Mouse (Mus musculus) skeletal muscle tissue, adult 2 months (tissue): ENCODE results near the gene Axin1.
"Not testable (repeated sequence)": the region's sequence is repeated elsewhere in the genome, so short reads cannot be mapped to it uniquely, and the experiment has no call there.

Source experiments
- DNase-seq: peaks from one replicate; pipeline ENCODE4 v3.0.0-alpha.2; 2012; ENCODE audit warnings: low read depth, low spot score

Gene Axin1

DNA sequence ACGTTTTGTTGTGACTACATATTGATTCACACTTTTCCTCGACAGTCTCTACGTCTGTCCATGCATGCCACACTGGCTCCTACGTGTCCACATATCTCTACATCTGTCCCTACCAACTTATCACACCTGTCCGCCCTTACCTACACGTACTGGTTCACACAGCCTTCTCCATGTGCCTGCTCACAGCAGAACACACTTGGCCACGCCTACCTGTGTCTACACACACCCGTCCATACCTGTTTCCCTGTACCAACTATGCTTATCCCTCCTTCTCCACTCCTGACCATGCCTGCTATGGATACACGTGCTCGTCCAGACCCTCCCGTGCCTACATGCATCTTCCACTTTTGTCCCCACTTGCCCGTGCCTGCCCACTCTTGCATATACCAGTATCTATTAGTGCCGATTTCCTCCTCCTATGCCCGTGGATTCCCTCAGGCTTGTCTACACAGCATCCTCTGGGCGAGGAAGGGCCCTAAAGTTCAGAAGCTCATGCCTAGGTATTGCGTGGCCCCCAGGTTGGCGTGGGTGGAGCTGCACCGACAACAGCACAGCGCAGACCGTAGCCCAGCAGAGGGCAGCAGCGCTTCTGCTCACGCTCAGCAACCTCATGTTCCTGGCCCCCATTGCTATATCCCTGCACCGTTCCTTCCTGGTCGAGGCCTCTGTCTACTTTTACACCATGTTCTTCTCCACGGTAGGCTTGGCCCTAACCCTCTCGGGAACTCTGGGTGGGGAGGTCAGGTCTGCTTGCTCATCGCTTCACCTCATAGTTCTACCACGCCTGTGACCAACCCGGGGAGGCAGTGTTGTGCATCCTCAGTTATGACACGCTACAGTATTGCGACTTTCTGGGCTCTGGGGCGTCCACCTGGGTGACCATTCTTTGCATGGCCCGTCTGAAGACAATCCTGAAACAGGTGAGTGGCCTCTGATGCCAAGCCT lies 18.4 kb upstream of the Axin1 start:
- no peak for DNase-seq

DNA sequence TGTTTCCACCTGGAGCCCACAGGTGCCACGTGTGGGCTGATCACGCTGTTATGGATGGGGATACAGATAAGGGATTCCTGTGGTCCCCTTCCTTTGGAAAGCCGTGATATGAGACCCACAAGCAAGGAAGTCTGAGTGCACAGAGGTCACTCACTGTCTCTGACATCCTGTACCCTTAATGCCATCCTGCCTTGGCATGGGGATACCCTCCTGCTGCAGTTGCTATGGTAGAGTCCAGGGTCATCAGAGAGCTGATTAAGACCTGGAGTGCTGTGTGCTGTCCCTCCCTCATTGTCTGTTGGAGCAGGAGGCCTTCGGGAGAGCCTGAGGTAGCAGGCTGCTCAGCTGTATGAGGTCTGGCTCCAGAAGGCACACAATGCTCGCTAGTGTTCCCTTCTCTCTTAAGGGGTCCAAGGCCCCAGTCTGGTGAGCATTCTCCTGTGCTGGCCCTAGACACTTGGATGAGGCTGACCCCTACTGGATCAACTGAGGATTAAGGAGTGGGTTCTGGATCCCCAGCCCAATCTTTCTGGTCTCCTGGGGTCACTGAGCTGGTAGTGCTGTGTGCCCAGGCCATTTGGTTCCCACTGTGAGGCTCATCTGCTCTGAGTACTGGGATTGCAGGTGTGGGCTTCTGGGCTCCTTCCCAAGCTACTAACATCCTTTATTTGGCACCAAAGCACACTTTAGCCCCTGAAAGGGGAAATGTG lies 15.9 kb upstream of the Axin1 start:
- no peak for DNase-seq

DNA sequence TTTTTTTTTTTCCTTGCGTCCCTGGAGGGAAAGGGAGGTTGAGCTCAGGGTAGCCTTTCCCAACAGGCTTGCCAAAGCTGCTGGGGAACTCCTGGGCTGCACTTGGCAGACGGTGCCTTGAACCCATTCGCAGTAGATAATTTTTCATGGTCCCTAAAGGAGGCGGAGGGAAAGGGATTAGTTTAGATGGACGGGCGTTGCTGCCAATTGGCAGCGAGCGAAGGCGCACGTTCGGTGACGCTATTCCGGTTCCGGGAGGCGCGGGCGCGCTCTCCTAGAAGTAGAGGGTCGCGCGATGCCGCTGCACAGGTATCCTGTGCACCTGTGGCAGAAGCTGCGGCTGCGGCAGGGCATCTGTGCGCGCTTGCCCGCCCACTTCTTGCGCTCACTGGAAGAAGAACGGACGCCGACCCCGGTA lies 15.2 kb upstream of the Axin1 start, which contains the start of gene Mrpl28:
TSS of gene Mrpl28 (plus strand) at position 234 of the 418 bp plus-strand sequence.
- peak; percentile 97 for DNase-seq

DNA sequence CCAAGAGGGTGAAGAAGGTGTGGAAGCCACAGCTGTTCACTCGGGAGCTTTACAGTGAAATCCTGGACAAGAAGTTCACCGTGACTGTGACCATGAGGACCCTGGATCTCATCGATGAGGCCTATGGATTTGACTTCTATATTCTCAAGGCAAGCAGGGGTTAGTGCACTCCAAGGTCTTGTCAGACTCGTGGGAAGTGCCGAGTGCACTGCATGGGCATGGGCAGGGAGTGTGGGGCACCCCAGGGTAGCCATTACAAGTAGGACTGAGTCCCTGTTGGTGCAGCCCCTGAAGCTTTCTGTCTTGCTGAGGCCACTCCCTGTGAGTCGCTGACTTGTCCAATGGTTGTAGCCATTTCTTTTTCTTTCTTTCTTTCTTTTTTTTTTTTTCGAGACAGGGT lies 13.9 kb upstream of the Axin1 start:
- DNase-seq, result no peak

DNA sequence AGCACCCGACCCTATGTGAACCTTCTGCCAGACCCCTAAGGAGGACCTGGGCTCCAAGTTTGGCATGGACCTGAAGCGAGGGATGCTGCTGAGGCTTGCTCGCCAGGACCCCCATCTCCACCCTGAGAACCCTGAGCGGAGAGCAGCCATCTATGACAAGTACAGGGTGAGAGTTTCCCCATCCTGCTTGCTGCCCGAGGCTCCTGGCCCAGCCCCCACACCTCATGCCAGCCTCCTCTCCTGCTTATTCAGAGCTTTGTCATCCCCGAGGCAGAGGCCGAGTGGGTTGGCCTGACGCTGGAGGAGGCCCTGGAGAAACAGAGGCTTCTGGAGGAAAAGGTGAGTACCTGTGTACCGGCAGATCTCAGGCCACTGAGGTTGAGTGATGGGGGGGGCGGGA lies 13.3 kb upstream of the Axin1 start:
- no peak for DNase-seq

DNA sequence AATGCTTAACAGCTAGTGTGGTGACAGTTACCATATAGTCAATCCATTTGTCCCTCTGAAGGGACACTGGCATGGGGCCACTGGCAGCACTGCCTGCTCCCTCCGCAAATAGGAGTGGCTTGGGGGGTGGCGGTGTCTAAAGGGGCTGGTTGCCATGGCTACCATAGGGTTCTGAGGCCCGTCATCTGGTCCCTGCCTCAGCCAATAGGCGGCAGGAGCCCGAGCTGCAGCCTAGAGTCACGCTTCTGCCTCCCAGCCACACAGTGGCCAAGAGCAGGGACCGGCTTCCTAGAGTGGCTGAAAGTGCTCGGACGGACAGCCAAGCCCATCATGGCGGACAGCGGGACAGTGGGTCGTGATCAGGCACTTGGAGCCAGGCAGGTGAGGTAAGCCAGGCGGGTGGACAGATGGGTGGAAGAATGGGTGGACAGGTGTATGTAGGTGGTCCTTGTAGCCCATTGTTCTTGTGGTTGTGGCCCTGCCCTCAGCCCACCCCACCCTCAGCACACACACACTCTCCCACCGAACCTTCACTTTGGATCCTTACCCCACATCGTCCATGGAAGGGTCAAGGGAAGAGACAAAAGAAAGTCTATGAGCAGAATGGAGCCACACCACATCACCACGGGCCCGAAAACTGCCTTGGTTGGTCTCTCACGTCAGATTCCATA lies 7.3 kb upstream of the Axin1 start:
- no peak for DNase-seq

DNA sequence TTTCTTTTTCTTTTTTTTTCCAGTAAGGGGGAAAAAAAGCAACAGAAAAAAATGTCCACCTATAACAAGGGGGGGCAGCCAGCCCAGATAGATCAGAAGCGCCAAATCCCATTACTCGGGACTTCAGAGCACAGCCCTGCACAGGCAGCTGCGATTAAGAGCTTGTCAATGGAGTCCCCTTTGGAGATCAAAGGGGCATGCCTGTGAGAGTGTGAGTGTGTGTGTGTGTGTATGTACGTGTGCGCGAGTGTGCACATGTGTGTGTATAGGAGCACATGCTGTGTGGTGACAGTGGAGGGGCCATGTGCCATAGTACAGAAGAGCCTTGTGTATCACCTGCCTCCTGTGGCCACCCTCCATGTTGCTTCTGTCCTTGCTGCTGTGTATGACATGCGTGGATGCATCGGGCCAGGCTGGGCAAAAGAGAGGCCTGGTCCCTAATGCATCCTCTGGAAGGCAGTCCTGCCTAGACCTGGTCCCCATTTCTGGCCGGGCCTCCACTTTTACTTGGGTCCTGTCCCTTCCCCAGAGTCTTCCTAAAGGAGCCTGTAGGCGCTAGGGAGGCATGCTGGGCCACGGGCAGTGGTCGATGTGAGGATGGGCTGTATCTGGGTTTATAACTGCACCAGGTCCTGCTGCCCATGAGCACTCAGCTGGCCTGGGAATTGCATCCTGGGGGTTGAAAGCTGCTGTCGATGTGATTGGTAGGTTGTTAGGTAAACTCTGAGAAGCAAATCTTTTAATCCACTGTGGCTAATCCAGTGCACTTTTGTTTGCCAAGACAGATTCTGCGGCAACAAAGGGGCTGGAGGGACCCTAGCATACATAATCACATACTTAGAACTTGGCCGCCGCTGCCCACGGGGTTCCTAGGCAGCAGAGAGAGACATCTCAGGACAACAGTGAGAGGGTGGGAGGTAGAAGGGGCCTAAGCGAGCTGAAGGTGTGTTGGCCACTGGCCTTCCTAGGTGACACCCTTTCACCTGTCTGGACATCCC lies 6.3 kb upstream of the Axin1 start:
- DNase-seq, result no peak

DNA sequence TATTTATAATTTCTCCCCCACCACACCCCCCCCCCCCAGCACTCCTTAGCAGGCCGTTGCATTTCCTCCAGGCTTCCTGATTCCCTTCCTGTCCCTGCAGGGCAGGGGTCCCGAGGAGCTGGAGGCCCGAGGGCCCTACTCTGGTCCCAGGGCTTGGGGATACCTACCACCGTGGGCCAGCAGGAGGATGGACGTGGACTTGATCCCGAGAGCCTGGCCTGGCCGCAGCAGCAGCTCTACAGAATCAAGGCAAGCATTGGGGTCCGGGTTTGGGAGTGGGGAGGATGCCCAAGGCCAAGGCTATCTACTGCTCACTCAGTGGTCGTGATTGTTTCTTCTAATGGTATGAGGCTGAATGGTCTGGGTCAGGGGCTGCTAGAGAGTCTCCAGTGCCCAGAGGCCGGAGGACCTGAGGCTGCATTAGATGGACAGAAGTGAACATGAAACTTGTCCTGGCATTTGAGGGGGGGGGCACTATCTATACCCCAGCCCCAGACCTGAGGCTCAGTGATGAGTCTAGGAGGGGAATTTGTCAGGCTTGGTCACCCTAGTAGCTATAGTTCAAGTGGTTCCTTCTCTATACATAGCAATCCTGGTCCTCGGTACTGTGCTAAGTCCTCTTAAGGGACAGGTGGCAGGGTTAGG lies 1.3 kb upstream of the Axin1 start:
- no peak for DNase-seq

DNA sequence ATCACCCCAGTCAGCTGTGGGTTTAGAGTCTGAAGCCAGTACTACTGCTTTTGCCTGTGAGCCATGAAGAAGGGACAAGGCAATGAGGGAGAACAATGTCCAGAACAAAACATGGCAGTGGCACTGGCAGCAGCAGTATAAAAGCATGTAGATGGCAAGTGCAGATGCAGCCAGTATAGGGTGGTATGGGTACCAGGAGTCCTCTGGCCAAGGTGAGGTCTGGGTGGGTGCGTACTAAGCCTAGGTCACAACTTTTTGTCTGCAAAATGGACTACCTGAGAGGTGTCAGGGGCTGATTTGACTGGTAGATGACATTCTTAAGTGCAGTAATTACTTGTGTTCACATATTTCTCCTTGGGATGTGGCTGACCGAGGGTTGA lies 747 bp upstream of the Axin1 start:
- DNase-seq, result no peak

DNA sequence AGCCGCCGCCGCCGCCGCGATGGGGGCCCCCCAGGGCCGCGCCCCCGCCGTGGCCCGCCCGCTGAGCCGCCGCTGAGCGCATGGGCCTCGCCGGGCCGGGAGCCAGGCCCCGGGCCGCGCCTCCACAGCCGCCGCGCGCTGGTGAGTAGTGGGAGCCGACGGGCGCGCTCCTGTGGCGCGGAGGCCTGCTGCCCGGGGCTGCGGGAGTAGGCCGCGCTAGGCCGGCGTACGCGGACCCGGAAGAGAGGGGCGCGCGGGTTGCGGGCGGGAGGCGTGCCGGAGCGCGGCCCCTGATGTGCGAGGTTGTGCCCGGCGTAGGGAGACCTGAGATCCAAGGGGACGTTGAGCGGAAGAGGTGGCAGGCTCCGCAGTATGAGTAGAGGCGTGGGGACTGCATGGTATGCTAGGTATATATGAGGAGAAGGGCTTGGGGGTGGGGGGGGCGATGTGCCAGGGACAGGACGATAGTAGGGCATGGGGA lies 453 bp downstream of the Axin1 start:
- DNase-seq, result no peak

DNA sequence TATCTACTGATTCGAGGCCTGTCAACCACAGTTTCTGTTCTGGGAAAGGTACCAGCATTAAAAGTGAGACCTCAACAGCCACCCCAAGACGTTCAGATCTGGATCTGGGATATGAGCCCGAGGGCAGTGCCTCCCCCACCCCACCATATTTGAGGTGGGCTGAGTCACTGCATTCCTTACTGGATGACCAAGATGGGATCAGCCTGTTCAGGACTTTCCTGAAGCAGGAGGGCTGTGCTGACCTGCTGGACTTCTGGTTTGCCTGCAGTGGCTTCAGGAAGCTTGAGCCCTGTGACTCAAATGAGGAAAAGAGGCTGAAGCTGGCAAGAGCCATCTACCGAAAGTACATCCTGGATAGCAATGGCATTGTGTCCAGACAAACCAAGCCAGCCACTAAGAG lies 4.3 kb downstream of the Axin1 start:
- no peak for DNase-seq

DNA sequence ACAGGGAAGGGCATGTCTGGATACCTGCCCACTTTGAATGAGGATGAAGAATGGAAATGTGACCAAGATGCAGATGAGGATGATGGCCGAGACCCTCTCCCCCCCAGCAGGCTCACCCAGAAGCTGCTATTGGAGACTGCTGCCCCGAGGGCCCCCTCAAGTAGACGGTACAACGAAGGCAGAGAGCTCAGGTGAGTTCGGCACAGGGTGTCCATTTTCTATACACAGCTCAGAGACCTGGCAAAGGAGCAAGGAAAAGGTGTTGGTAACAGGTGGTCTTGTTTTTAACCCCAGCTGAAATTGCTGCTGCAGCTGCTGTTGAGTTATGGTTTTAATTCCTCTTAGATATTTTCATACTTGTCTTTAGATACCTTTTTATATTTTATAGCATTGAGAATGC lies 4.9 kb downstream of the Axin1 start:
- no peak for DNase-seq

DNA sequence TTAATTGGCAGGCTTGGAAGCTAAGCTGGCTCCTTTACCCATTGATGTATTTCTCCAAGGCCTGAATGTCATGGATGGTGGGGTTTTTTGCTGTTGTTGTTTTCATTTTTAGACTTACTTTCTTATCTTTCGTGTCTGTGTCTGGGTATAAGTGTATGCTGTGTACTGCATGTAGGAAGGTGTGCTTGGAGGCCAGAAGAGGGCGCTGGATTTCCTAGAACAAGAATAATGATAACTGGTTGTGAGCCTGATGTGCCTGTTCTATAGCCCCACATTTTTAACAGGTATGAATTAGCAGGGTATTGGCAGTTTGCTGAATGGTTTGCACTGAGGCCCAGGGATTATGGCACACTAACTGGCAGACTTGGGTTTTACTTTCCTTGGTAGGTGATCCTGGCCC lies 10.6 kb downstream of the Axin1 start:
- no peak for DNase-seq

DNA sequence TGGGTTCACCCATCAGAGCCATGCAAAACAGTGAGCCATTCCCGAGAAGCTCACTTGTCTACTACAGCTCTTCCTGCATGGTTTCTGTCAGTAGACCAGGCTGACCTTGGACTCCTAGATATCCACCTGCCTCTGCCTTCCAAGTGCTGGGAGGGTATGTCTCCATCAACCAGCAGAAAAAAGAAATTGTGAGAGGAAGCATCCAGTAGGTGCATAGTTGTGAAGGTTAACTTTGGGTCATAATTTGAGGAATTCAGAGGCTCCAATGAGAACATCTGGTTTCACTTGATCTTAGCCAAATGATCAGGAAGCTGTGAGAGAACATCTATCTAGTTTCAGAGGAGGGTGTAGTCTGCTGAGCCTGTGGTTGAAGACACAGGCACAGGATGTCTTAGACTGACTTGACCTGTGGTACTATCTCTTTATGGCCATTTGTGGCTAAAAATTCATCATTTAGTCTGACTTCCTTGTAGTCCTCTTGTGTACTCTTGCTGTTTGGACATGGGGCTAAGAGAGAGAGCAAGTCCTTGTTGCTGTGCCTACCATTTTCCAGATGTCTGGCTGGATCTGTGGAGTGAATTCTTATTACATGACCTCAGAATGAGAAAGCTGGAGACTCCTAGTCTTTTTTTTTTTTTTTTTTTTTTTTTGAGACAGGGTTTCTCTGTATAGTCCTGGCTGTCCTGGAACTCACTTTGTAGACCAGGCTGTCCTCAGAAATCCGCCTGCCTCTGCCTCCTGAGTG lies 13.6 kb downstream of the Axin1 start:
- DNase-seq, result peak; percentile 30

DNA sequence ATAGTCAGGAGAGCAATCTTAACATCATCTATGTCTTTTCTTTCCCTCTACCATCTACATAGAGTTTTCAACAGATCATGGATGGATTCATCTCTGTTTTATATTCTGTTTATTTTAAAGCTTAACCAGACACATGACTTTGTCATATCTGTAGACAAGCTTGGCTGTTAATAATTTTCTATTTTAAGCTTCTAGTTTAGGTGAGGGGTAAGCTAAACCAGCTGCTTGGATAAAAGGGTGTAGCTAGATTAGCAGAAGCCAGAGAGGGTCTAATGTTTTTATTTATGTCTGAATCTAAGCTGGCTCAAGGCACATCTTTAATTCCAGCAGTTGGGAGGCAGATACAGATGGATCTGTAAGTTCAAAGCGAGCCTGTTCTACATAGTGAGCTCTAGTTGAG lies 24.2 kb downstream of the Axin1 start:
- no peak for DNase-seq

DNA sequence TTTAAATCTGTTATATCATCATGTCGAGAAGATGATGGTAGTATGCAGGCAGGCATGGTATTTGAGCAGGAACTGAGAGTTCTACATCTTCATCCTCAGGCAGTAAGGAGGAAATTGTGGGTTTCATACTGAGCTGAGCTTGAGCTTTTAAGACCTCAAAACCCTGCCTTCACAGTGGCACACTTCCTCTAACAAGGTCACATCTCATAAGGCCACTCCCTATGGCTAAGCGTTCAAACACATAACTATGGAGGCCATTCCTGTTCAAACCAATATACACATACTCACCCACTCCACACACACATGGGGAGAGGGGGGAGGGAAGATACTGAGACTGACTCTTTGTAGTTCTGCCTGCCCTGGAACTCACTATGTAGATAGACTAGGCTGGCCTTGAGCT lies 29.6 kb downstream of the Axin1 start:
- DNase-seq, result peak; percentile 56

DNA sequence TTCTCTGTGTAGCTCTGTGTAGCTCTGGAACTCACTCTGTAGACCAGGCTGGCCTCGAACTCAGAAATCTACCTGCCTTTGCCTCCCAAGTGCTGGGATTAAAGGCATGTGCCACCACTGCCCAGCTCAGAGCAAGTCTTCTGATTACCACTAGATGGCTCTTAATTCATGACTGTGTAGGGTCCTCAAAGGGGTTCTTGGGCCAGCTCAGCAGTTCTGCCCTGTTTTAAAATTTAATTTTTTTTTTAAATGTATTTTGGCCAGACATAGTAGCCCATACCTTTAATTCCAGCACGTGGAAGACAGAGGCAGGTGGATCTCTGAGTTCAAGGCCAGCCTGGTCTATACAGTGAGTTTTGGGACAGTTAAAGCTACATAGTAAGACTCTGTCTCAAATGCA lies 36.8 kb downstream of the Axin1 start:
- not testable (repeated sequence) for DNase-seq

DNA sequence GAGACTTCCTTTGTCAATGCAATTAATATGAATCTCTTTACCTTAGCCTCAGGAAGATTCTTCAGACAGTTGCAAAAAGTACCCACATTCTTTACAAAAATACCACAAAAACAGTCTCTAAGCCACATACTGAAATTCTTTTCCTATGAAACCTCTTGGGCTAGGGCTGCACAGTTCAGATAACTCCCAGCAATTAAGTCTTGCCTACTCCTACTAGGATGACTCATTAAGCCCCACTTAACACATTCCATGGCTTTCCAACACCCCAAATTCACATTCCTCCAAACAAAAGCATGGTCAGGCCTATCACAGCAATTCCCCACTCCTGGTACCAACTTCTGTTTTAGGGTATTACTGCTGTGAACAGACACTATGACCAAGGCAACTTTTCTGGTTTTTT lies 40.1 kb downstream of the Axin1 start:
- no peak for DNase-seq

DNA sequence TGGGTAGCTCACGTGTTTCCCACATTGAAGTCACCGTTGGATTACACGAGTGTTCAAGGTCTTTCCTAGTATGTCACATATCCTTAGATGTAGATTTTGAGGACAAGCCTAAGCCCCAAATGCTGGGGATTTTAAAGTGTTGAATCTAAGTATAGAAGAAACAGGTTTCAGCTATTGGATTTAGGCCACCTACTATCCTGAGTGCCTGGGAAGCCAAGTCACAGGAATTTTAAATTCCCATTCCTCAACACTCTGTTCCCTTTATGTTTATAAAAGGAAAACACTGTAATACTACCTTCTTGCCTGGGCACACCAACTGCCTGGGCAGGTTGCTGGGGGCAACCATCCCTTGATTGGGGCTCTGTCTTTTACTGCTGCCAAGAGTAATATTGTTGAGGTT lies 42.7 kb downstream of the Axin1 start:
- DNase-seq, result no peak

DNA sequence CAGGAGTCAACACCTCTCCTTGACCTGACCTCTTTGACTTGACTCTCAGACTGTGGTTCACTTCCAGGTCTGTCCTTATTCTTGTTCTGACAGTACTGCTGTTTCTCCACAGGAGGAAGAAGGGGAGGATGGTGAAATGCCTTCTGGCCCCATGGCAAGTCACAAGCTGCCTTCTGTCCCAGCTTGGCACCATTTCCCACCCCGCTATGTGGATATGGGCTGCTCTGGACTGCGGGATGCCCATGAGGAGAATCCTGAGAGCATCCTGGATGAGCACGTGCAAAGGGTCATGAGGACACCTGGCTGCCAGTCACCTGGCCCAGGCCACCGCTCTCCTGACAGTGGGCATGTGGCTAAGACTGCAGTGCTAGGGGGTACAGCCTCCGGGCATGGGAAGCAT lies 49.1 kb downstream of the Axin1 start:
- DNase-seq, result no peak
